Mouse (Mus musculus): Measurements from ENCODE around the gene Cd4. TPM values are rescaled to one million over a fixed set of nuclear protein-coding genes. Genes with fewer than 3 reads are reported as not detected.
"Not testable (repeated sequence)": the region's sequence is repeated elsewhere in the genome, so short reads cannot be mapped to it uniquely, and the experiment has no call there.

Gene Cd4
- total and polyA plus RNA-seq, 3 experiments, result not detected

GRCm38 (mm10) chr6:124831649-124832048, 56.4 kb downstream of the Cd4 start:
- no peak for DNase-seq (ENCODE audit: low read depth, low spot score)
- Histone ChIP-seq H3K9me3 (replicated peaks; ENCODE audit: insufficient read depth, low read length) (no peaks in the 10 kb centered on the region), H3K27me3 (ENCODE audit: control insufficient read depth in 1 of 2, insufficient read depth in 2 of 2, low read length in 2 of 2) (no peaks in the 10 kb centered on the region), H3K4me3 (ENCODE audit: control insufficient read depth in 1 of 2, insufficient read depth in 1 of 2, low read depth in 2 of 2, low read length in 2 of 2) (no peak overlapping the region), H3K79me2 (ENCODE audit: control insufficient read depth, insufficient read depth, low read length, poor library complexity) (peaks cover 22% of the 10 kb centered on the region), H3K9ac (ENCODE audit: control insufficient read depth, low read depth, low read length, poor library complexity, severe bottlenecking) (no peak overlapping the region), H3K36me3 (ENCODE audit: control insufficient read depth in 1 of 2, insufficient read depth in 2 of 2, low read length in 2 of 2) (peaks cover 0 to 8% of the 10 kb centered on the region in 2 experiments; a peak in 2 of 4 replicates), H3K27ac (ENCODE audit: control insufficient read depth, low read depth, low read length) (no peak overlapping the region), H3K4me1 (ENCODE audit: control insufficient read depth in 1 of 2, insufficient read depth in 2 of 2, low read length in 2 of 2) (peaks cover 2 to 6% of the 10 kb centered on the region in 2 experiments; a peak in 3 of 4 replicates)
- no peak for TF ChIP-seq JUND (IDR thresholded peaks at IDR 0.05; ENCODE audit: low read depth, low read length)
- TF ChIP-seq MAX (IDR thresholded peaks at IDR 0.05; ENCODE audit: low read length), result no peak
- no peak for TF ChIP-seq BHLHE40 (IDR thresholded peaks at IDR 0.05; ENCODE audit: borderline replicate concordance, low read depth, low read length)
- TF ChIP-seq MAZ (IDR thresholded peaks at IDR 0.05; ENCODE audit: low read depth, low read length), result no peak
- no peak for TF ChIP-seq HCFC1 (IDR thresholded peaks at IDR 0.05; ENCODE audit: low read depth, low read length)
- TF ChIP-seq SMC3 (IDR thresholded peaks at IDR 0.05; ENCODE audit: low read depth, low read length), result no peak
- no peak for TF ChIP-seq ZC3H11A (IDR thresholded peaks at IDR 0.05; ENCODE audit: low read depth, low read length)
- no peak for TF ChIP-seq POLR2AphosphoS5 (IDR thresholded peaks at IDR 0.05; ENCODE audit: borderline replicate concordance, low read depth, low read length)
- no peak for TF ChIP-seq MAFK (IDR thresholded peaks at IDR 0.05; ENCODE audit: borderline replicate concordance, low read depth, low read length)

DNA sequence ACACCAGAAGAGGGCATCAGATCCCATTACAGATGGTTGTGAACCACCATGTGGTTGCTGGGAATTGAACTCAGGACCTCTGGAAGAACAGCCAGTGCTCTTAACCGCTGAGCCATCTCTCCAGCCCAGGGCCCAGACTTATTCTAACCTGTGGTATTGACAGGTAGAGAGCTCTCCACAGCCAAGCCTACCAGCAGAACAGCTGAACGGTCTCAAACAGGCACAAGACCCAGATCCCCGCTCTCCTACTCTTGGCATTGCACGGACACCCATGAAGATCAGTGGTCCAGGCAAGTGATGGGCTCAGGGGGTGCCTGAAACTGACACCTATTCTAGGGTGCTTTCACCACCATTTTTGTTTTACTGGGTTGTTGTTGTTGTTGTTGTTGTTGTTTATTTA, 56.8 kb downstream of the Cd4 start:
- not testable (repeated sequence) for H3K4me1 ChIP-seq (ENCODE audit: control insufficient read depth in 1 of 2, insufficient read depth in 2 of 2, low read length in 2 of 2); H3K27me3 ChIP-seq (ENCODE audit: control insufficient read depth in 1 of 2, insufficient read depth in 2 of 2, low read length in 2 of 2); H3K27ac ChIP-seq (ENCODE audit: control insufficient read depth, low read depth, low read length); H3K9ac ChIP-seq (ENCODE audit: control insufficient read depth, low read depth, low read length, poor library complexity, severe bottlenecking); H3K4me3 ChIP-seq (ENCODE audit: control insufficient read depth in 1 of 2, insufficient read depth in 1 of 2, low read depth in 2 of 2, low read length in 2 of 2); H3K36me3 ChIP-seq (ENCODE audit: control insufficient read depth in 1 of 2, insufficient read depth in 2 of 2, low read length in 2 of 2); DNase-seq (ENCODE audit: low read depth, low spot score); H3K9me3 ChIP-seq (replicated peaks; ENCODE audit: insufficient read depth, low read length)
- H3K79me2 ChIP-seq (ENCODE audit: control insufficient read depth, insufficient read depth, low read length, poor library complexity), result peaks cover 22% of the 10 kb centered on the region

DNA sequence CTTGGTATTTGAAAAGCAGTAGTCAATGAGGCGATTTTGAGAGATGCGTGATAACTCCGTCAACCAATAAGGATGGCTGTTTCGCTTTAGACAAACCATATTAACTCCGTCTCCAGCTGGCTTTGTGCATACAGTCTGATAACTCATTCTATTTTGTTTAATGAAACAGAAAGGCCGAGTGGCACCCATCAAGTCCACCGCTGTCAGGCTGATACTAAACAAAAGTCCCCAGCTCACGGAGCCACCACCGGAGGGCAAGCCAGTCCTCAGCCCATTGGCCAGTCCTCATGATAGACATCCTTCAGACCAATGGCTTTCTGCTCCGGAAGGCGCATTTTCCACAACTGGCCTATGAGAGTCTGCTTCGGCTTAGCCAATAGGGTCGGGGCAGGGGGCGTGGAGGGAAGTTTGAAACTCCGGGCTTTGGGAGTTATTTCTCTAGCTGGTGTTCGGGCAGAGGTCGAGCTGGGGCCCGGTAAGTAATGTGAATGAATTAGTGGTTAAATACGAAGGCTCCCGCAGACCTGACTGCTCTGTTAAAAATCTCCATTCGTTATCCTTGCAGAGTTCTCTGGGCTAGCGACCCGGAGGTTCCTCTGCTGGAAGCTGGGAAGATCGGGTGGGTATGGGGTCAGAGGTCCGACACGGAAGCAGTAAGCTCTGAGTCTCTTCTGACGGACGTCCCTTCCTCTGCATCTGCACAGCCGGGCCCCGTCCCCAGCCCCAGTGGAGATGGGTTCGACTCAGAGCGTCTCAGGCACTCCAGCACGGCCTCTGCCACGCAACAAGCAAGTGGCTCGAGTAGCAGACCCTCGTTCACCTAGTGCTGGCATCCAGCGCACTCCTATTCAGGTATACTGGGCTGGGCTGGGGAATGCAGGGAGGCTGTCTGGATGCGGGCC, 58.0 kb downstream of the Cd4 start:
- Histone ChIP-seq H3K79me2 (ENCODE audit: control insufficient read depth, insufficient read depth, low read length, poor library complexity) (peaks cover 22% of the 10 kb centered on the region), H3K9ac (ENCODE audit: control insufficient read depth, low read depth, low read length, poor library complexity, severe bottlenecking) (peak overlapping the region; percentile 85), H3K4me1 (ENCODE audit: control insufficient read depth in 1 of 2, insufficient read depth in 2 of 2, low read length in 2 of 2) (peaks cover 2 to 6% of the 10 kb centered on the region in 2 experiments; a peak in 3 of 4 replicates), H3K27ac (ENCODE audit: control insufficient read depth, low read depth, low read length) (peak overlapping the region; percentile 88), H3K36me3 (ENCODE audit: control insufficient read depth in 1 of 2, insufficient read depth in 2 of 2, low read length in 2 of 2) (peaks cover 0 to 8% of the 10 kb centered on the region in 2 experiments; a peak in 2 of 4 replicates), H3K27me3 (ENCODE audit: control insufficient read depth in 1 of 2, insufficient read depth in 2 of 2, low read length in 2 of 2) (no peaks in the 10 kb centered on the region), H3K9me3 (replicated peaks; ENCODE audit: insufficient read depth, low read length) (no peaks in the 10 kb centered on the region), H3K4me3 (ENCODE audit: control insufficient read depth in 1 of 2, insufficient read depth in 1 of 2, low read depth in 2 of 2, low read length in 2 of 2) (peak overlapping the region; percentile 79 to 83)
- DNase-seq (ENCODE audit: low read depth, low spot score), result peak; percentile 98
- TF ChIP-seq MEF2A (IDR thresholded peaks at IDR 0.05; ENCODE audit: extremely low read depth, insufficient replicate concordance, low read depth, low read length, poor library complexity, severe bottlenecking) (no peak), ZNF384 (IDR thresholded peaks at IDR 0.05; ENCODE audit: low read depth, low read length) (no peak), BHLHE40 (IDR thresholded peaks at IDR 0.05; ENCODE audit: borderline replicate concordance, low read depth, low read length) (no peak), ETS1 (IDR thresholded peaks at IDR 0.05; ENCODE audit: low read depth, low read length) (0 out of 2 replicates have a peak, but pooled peaks have one; percentile 45), POLR2AphosphoS2 (IDR thresholded peaks at IDR 0.05; ENCODE audit: low read length) (peak; percentile 89), CHD2 (IDR thresholded peaks at IDR 0.05; ENCODE audit: low read length) (peak; percentile 70), GATA1 (IDR thresholded peaks at IDR 0.05; ENCODE audit: low read depth, low read length) (peak; percentile 53), MAFK (IDR thresholded peaks at IDR 0.05; ENCODE audit: borderline replicate concordance, low read depth, low read length) (no peak), RCOR1 (IDR thresholded peaks at IDR 0.05; ENCODE audit: low read depth, low read length) (no peak), USF2 (IDR thresholded peaks at IDR 0.05; ENCODE audit: borderline replicate concordance in 1 of 2, insufficient read depth in 1 of 2, low read depth in 1 of 2, low read length in 2 of 2) (no peak), SIN3A (IDR thresholded peaks at IDR 0.05; ENCODE audit: low read length) (peak; percentile 89), ELF1 (IDR thresholded peaks at IDR 0.05; ENCODE audit: low read depth, low read length) (0 out of 2 replicates have a peak, but pooled peaks have one; percentile 59), MAZ (IDR thresholded peaks at IDR 0.05; ENCODE audit: low read depth, low read length) (peak; percentile 30; the same call in 1 of the 2 replicates), NELFE (IDR thresholded peaks at IDR 0.05; ENCODE audit: low read depth, low read length) (peak; percentile 43), CHD1 (IDR thresholded peaks at IDR 0.05; ENCODE audit: low read depth, low read length) (peak; percentile 95; the same call in 1 of the 2 replicates), GABPA (IDR thresholded peaks at IDR 0.05; ENCODE audit: low read depth, low read length) (no peak), POLR2A (IDR thresholded peaks at IDR 0.05; ENCODE audit: control insufficient read depth in 1 of 2, insufficient read depth in 1 of 2, low read depth in 1 of 2, low read length in 2 of 2, poor library complexity in 1 of 2) (peak; percentile 33 to 74), MAX (IDR thresholded peaks at IDR 0.05; ENCODE audit: low read length) (no peak; the same call in none of the 2 replicates)

Measured in MEL (cell line).